Mouse (Mus musculus): ENCODE results near the gene Mgst1. TPM values are rescaled to one million over a fixed set of nuclear protein-coding genes. Genes with fewer than 3 reads are reported as not detected.

Mgst1 gene
- not detected in 2 replicates for polyA plus RNA-seq (2012)

DNA sequence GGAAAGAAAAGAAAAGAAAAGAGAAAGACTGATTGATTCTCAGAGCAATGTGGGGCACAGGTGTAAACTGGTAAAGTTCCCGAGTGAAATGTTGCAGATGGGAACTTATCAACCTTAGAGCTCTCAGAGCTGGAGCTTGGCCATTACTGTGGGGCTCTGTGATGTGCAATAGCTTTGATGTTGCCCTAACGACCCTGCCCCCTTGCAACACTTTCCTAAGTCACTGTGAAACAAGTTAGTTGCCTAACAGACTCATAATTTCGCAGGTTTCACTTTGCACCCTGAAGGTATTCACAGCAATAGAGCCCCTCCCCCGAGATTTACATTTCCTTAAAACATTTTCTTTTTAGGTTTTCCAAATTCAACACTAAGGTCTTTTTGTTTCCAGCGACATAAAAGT lies at the start of gene Mgst1:
Gene Mgst1, plus strand, starts transcription at position 387 of the 400 bp plus-strand sequence.
- TF ChIP-seq GATA1 (IDR thresholded peaks at IDR 0.05; ENCODE audit: low read length) = no peak

DNA sequence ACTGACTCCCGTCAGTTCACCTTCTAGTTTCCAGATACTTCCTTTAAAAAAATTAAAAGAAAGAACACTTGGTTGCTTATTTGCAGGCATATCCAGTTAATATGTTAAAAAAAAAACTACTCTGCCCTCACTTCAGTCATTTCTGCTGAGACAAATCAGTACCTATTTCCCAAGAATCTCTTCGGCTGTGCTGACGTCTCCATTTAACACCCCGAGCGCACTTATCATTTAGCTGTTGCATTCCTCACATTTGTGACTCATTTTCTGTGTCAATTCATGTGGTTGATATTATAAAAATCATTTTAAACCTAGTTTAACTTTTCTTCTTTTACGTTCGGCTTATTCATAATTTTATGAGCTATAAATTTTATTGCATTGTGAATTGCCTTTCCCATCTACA lies 47.7 kb upstream of the Mgst1 start:
- no peak for TF ChIP-seq GATA1 (IDR thresholded peaks at IDR 0.05; ENCODE audit: low read length)

DNA sequence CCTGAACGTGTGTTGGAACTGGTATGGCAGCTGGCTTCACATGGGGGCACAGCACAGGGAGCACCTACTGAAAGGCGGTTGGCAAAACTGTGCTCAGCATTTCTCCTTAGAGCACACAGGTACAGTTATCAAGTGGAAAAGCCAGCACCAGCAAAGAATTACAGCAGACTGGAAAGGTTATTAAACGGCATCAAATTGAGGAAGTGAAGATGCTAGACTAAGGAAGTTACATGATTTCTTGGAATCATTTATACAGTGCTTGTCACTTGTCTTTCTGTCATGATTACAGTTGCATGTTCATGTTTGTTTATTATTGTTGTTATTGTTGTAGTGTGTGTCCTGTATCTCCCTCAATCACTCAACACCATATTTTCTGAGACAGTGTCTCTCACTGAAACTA lies 45.1 kb upstream of the Mgst1 start:
- no peak for TF ChIP-seq GATA1 (IDR thresholded peaks at IDR 0.05; ENCODE audit: low read length)

GRCm38 (mm10) chr6:138099646-138100045 lies 40.5 kb upstream of the Mgst1 start:
- no peak for TF ChIP-seq GATA1 (IDR thresholded peaks at IDR 0.05; ENCODE audit: low read length)

DNA sequence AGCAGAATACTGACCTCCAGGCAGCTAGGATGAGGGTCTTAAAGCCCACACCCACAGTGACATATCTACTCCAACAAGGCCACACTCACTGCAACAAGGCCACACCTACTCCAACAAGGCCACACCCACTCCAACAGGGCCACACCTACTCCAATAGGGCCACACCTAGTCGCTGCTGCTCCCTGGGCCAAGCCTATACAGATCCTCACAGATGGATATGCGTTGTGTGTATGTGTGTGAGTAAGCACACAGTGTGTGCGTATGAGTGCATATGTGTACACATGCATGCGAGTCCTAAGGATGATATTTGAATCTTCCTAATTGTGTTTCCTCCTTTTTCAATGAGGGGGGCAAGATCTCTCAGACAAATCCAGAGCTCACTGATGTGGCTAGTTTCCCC lies 38.3 kb upstream of the Mgst1 start:
- TF ChIP-seq GATA1 (IDR thresholded peaks at IDR 0.05; ENCODE audit: low read length) = no peak

GRCm38 (mm10) chr6:138102940-138103339 lies 37.2 kb upstream of the Mgst1 start:
- TF ChIP-seq GATA1 (IDR thresholded peaks at IDR 0.05; ENCODE audit: low read length) = no peak

GRCm38 (mm10) chr6:138104559-138104958 lies 35.6 kb upstream of the Mgst1 start:
- TF ChIP-seq GATA1 (IDR thresholded peaks at IDR 0.05; ENCODE audit: low read length) = no peak

- no peak for TF ChIP-seq GATA1 (IDR thresholded peaks at IDR 0.05; ENCODE audit: low read length)
Measured at GRCm38 (mm10) chr6:138117496-138117895, 22.6 kb upstream of the Mgst1 start.

- TF ChIP-seq GATA1 (IDR thresholded peaks at IDR 0.05; ENCODE audit: low read length) = no peak
Measured at GRCm38 (mm10) chr6:138128392-138129335, 11.5 kb upstream of the Mgst1 start.

GRCm38 (mm10) chr6:138130541-138130940 lies 9.6 kb upstream of the Mgst1 start:
- no peak for TF ChIP-seq GATA1 (IDR thresholded peaks at IDR 0.05; ENCODE audit: low read length)

- TF ChIP-seq GATA1 (IDR thresholded peaks at IDR 0.05; ENCODE audit: low read length) = no peak
Measured at GRCm38 (mm10) chr6:138140336-138140735, 220 bp downstream of the Mgst1 start.

- TF ChIP-seq GATA1 (IDR thresholded peaks at IDR 0.05; ENCODE audit: low read length) = no peak
Measured at GRCm38 (mm10) chr6:138141111-138141592, 1.0 kb downstream of the Mgst1 start.

DNA sequence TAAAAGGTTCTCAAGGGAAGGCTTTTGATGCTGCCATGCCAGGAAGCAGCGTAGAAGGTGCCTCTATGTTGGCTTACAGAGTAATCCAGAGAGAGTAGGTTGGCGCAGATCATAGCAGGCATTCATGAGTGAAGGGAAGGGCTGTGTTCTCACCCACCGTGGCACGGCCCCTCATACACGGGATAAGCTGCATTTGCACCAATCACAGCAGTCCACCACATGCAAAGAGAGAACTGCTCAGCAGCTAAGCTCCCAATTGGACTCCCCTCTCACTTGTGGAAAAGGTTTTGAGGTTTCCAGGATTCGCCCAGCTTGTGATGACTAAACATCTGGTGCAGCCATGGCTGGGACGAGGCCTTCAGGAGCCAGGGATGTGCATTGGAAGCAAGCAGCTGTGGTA lies 2.5 kb downstream of the Mgst1 start:
- no peak for TF ChIP-seq GATA1 (IDR thresholded peaks at IDR 0.05; ENCODE audit: low read length)

DNA sequence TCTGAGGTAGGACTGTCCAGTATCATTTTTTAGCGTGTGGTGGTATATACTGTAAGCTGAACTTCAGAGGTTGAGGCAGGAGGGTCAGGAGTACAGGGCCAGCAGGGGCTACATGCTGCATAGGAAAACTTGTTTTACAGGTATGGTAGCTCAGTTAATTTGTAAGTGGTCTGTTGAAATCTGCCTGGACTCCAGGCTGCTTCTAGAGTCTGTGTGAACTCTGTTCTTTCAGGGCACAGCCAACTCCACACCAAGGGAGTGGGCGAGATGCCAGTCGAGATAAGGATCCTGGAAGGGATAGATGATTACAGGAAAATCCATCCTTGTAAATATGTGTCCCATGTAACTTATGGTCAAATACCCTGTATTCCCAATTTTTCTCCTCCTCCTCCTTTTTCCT lies 3.3 kb downstream of the Mgst1 start:
- no peak for TF ChIP-seq GATA1 (IDR thresholded peaks at IDR 0.05; ENCODE audit: low read length)

DNA sequence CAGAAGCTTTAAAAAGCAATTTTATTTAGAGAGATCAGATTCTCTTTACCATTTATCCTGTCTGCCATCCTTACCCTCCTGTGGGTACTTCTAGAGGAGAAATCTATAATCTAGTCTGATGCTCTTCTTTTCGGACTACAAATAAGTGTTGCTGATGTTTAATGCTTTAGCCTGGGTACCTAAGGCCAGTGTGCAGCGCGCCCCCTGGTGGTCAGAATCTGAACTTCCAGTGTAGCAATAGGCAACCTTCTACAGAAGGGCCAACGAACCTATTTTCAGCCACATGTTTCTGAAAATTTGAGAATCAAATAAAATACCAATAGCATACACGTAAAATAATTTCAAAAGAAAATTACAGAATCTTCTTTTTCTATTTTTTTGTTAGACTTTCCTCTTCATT lies 13.0 kb downstream of the Mgst1 start:
- no peak for TF ChIP-seq GATA1 (IDR thresholded peaks at IDR 0.05; ENCODE audit: low read length)

GRCm38 (mm10) chr6:138163920-138164319 lies 23.8 kb downstream of the Mgst1 start:
- no peak for TF ChIP-seq GATA1 (IDR thresholded peaks at IDR 0.05; ENCODE audit: low read length)

All from G1E-ER4 (cell line).